Mouse (Mus musculus) B cell, adult 2 months (primary cell): ENCODE measurements around the gene Dpp9.
"Not testable (repeated sequence)": the region's sequence is repeated elsewhere in the genome, so short reads cannot be mapped to it uniquely, and the experiment has no call there.

ENCODE experiments used
- DNase-seq, 2 experiments: peaks; one replicate each; pipeline ENCODE4 v3.0.0; 2022

Gene Dpp9

DNA sequence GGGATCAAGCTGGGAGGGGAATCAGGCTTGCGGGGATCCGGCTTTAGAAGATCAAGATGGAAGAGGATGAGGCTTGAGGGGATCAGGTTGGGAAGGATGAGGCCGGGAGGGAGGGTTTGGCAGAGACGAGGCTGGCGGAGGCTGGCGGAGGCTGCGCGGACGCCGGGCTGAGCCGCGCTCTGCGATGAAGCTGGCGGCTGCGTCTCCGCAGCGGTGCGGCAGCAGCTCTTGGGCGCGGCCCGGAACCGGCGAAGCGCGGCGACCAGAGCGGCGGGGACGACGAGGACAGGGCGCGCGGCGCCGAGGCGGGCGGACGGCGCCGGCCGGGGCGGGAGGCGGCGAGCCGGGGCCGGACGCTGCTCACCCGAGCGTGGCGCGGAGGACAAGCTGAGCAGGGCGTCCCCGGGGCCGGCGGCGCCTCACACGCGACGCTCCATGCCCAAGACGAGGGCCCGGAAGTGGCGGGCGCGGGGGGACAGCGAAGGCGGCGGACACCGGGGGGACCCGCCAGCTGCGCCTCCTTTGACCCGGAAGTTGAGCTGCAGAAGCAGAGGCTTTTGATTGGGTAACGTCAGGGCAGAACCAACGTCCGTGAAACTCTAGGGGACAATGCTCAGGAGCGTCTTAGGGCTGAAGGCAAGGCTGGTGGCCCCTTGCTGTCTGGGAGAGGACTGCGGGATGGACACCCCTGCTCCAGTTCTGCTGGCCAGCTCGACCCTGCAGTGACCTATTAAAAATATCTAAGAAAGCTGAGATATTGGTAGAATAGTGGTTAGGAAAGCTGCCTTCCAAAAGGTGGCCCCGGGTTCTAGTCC is at the start of gene Dpp9:
Gene Dpp9, minus strand, starts transcription at position 529 of the 815 bp plus-strand sequence.
- DNase-seq = peak; percentile 90 to 91

DNA sequence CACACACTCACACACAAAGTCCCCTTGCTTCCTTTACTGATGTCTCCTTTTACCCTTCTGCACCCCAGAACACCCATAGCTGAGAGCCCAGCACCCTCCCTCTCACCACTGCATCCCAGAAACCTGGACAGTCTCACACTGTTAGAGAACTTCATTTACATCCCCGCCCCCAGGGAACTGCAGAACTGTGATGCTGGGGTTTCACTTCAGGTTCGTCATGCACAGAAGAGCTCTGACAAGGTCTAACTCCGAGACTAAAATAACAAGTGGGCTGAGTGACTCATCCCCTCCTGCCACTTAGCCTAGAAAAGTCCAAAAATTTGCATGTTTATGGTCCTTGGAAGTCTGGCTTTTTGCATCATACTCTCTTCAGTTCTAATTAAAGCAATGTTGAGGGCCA is 47.6 kb upstream of the Dpp9 start:
- peak; percentile 88 to 92 for DNase-seq

DNA sequence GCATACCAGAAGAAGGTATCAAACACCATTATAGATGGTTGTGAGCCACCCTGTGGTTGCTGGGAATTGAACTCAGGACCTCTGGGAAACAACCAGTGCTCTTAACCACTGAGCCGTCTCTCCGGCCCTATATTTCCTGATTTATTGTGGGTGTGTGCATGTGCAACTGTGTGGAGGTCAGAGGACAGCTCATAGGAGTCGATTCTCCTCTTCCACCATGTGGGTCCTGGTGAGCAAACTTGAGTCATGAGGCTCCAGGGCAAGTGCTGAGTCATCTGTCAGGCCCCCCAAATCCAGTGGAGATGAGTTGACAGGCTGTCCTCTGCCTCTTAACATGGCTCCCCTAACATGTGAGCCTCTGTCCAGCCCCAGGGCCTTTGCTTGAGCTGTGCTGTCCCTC is 47.2 kb upstream of the Dpp9 start:
- DNase-seq = no peak

DNA sequence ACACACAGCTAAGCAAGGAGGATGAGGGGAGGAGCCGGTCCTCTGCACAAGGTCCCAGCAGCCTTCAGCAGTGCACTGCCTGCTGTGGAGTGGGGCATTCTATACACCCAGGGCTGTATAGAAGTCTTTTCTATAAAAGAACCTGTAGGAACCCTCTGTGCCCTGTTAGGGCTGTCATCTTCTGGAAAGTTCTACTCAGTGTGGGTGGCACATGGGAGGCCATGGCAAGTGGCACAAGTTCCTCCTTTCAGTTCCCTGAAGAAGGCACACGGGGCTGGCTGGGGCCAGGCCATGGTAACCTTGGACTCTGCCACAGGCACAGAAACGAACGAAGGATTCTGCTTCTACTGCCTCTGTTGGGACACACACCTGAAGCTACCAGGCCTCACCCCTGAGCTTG is 46.3 kb upstream of the Dpp9 start:
- peak; percentile 64 for DNase-seq

DNA sequence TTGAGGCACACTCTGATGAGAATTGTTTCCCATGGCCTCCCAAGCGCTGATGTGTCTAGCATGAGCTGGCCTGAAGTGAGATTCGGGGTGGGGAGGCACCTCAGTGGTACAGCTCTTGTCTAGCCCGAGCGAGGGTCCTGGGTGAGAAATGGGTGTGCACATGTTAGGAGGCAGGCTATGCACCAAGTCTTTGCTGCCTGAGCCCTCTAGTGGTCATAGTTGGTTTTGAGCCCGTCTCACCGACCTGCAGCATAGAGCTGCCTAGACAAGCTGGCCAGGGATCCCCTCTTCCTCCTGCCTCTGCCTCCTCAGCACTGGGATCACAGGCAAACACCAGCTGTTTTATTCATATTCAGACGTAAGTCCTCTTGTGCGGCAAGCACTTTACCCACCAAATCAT is 45.3 kb upstream of the Dpp9 start:
- DNase-seq = peak; percentile 82 to 84

DNA sequence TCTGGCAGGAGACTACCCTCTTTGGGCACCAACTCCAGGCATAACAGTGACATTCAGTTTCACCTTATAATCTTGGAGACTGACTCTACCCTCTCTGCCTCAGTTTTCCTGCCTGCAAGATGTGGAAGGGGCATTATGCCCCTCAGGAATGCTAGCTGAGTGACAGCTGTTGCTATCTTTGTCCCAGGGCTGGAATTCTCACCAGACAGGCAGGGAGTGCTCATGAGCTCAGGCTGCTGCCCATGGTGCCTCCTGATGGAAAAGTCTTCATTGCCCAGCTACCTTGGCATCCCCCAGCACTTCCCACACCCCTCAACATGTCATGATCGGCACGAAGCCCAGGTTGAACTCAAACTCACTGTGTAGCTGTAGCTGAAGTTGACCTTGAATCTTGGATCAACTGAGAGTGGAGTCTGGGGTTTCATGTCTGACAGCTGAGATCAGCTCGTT is 44.0 kb upstream of the Dpp9 start:
- no peak for DNase-seq

DNA sequence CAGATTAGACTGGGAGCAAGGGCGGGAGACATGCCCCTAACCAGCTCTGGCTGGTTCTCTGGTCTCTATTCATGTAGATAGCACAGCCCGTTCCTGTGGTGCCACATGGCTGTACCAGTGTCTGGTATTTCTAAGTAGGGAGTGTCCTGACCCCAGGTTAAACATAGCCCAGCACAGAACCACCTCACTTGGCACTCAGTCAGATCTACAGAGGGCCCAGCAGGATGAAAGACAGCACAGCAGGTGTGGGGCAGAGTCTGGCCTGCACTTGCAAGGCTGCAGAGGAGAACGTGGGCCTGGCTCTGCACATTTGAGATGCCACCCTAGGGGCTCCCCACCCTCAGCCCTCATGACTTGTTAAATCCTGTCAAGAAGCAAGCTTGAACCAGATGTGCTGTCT is 42.5 kb upstream of the Dpp9 start:
- no peak for DNase-seq

DNA sequence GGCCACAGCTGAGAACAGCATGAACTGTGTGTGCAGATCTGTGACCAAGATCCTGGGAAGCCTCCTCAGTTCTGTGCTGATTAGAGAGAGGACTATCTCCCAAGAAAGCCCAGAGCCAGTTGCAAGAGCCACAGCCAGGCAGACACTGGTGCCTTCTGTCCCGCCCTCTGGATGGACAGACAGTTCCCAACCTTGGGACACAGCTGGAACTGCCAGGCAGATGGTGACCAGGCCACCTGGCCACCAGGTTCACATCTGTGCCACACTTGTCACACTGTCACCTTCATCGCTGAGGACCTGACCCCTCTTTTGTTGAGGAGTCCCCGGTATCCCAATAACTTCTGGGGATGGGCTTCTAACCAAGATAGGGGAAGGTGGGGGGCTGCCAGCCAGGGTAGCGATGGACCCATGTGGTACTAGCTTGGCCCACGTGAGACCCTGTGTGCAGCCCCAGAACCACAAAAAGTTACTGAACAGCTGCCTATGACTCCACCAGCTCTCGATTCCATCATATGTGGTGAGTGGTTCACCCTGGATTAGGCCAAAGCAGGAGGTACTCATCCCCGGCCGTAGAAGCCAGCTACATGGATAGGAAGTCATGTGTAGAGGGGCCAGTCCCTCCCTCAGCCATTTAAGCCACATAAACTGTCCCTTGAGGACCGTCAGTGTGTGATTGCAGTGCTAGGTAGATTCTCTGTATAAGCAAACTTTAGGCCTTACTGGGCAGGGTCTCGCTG is 40.8 kb upstream of the Dpp9 start:
- no peak for DNase-seq

DNA sequence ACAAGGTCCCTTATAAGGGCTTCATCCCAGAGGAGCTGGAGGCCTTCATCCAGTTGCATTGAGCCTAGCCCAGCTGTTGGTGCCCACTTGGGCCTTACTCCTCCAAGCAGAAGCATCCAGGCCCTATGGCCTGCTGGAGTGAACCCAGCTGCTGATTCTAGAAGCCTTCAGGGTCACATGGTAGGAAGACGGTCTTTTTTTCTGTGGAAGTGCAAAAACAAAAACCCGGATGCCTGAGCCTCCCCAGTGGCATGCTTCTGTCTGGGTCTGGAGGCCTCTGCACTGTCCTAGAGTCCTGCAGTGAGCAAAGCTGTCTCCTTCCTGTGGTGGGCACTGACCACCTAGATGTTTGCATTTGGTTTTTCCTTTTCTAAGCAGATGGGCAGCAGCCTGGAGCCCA is 40.1 kb upstream of the Dpp9 start:
- DNase-seq = not testable (repeated sequence)

DNA sequence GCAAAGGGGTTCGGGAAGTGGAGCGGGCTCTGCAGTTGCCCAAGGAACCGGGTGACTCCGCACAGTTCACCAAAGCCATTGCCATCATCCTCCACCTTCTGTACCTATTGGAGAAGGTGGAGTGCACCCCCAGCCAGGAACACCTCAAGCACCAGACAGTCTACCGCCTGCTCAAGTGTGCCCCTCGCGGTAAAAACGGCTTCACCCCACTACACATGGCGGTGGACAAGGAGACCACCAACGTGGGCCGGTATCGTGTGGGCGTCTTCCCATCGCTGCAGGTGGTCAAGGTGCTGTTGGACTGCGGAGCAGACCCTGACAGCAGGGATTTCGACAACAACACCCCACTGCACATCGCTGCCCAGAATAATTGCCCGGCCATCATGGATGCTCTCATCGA is 39.6 kb upstream of the Dpp9 start:
- not testable (repeated sequence) for DNase-seq

DNA sequence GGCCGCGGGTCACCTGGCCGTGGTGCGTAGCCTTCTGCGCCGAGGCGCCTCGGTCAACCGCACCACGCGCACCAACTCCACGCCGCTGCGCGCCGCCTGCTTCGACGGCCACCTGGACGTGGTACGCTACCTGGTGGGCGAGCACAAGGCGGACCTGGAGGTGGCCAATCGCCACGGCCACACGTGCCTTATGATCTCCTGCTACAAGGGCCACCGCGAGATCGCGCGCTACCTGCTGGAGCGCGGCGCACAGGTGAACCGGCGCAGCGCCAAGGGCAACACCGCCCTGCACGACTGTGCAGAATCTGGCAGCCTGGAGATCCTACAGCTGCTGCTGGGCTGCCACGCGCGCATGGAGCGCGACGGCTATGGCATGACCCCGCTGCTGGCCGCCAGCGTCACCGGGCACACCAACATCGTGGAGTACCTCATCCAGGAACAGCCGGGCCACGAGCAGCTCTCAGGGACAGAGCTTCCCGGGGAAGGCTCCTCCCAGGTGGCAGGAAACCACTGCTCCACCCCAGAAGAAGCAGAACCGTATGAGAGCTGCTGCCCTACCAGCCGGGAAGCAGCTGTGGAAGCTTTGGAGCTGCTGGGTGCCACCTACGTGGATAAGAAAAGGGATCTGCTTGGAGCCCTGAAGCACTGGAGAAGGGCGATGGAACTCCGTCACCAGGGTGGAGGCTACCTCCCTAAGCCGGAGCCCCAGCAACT is 38.6 kb upstream of the Dpp9 start:
- DNase-seq = peak in 1 of 2 experiments; percentile 28

DNA sequence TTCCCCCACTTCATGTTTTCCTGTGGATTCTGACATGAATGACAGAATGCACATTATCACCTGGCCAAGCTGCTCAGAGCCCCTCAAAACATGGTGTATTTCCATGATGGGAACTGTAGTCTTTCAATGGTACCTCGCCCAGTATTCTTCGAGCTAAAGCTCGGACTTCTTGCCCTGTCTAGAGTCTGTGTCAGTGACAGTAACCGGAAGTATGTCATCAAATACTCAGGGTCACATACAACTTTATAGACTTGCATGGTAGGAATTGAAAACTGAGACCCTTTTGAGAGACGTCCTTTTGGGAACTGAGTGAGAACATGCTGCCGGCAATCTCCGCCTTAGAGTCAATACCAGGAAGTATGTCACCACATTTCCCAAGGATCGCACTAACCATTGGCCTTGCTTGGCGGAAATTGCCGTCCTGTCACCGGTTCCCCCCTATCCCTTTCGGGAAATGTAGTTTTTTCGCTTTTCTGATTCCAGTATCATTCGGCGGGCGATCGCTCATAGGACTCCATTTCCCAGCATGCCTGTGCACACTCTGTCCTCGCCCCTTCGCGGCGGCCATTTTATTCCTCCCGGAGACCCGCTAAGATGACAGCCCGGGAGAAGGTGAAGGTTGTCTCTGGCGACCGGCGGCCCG is 37.7 kb upstream of the Dpp9 start, which contains the start of gene Fem1a:
Gene Fem1a, plus strand, starts transcription at position 572 of the 643 bp plus-strand sequence.
- DNase-seq = peak; percentile 88 to 91

DNA sequence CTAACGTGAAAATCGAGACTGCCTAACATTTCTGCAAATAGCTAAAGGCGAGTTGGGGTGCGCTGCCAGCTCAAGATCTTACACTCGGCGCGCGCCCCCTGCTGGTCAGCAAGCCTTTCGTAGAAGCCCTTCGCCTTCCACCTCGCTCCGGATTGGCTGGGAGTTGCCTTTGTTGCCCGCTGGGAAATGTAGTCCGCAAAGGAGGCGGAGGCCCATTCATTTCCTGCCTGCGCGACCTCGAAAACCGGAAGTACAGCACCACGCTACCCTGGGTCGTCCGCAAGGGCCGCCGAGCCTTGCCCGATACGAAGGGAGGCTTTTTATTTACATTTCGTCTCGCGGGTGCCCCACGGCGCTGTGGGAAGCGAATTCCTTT is 37.1 kb upstream of the Dpp9 start:
- DNase-seq = peak; percentile 98

DNA sequence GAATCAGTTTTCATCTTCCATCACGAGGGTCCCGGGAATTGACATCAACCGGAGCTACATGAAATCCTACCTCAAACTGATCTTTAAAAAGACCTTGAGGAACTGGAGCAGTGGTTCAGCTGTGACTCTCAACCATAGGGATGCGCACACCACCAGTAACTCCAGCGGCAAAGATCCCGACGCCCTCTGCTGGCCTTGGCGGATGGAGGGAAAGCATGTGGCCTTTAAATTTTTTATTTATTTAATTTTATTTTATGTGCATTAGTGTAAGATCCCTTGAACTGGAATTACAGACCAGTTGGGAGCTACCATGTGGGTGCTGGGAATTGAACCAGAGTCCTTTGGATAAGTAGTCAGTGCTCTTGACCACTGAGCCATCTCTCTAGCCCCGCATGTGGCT is 36.7 kb upstream of the Dpp9 start:
- peak; percentile 13 to 18 for DNase-seq

DNA sequence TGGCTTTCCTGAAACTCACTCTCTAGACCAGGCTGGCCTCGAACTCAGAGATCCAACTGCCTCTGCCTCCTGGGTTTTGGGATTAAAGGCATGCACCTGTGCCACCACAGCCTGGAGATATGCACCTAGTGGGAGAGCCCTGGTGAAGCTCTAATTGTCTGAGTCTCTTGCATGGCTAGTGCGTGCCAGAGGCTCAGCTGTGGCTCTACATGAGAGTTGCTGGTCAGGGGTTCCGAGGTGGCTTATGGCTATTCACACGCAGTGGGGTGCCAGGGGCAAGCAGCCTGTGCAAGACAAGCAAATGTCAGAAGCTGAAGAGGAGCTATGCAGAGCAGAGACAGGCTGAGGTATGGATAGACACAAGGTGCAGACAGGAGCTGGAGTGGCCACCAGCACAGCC is 36.0 kb upstream of the Dpp9 start:
- DNase-seq = no peak

DNA sequence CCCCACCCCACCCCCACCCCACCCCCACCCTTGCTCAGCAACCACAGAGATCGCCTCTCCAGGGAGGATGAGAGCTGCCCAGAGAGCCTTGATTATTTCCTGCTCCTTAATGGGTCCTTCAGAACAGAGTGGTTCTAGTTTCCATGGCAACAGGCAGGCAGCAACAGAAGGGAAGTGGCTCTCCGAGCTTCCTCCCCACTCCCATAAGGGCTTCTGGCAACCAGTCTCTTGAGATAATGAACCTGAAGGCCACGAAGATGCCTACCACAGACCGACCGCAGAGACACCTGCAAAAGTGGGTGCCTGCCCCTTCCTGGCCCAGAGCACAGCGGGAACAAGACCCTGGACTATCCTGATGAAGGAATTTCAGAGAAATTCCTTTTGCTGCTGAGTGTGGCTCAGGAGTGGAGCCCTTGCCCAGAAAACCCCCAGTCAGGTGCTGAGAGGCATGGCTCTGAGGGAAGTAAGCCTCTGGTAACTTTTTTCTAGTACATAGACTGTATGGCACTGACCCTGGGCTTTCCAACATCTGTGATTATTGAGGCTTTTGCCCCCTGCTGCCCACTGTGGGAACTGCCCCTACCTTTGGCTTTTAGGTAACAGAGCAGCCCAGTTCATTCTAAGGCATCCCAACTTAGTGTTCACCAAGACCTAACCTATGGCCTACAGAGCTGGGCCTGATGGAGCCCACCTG is 32.6 kb upstream of the Dpp9 start:
- peak; percentile 86 to 90 for DNase-seq

DNA sequence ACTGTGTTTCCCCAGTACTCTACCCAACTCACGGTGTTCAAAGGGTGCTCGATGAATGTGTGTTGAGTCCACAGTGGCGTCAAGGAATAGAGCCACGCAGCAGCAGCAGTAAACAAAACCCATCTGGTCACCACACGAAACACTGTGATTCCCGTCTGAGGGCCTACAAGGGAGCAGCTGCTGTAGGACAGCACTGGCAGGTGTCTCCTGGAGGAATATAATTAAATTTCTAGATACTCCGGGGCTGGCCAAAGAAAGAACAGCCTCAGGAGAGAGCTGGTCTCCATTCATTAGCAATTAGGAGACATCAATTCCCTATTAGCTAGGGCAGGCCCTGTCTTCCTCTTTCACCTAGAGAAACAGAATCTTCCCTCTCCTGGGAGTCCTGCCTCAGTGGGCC is 26.9 kb upstream of the Dpp9 start:
- no peak for DNase-seq

DNA sequence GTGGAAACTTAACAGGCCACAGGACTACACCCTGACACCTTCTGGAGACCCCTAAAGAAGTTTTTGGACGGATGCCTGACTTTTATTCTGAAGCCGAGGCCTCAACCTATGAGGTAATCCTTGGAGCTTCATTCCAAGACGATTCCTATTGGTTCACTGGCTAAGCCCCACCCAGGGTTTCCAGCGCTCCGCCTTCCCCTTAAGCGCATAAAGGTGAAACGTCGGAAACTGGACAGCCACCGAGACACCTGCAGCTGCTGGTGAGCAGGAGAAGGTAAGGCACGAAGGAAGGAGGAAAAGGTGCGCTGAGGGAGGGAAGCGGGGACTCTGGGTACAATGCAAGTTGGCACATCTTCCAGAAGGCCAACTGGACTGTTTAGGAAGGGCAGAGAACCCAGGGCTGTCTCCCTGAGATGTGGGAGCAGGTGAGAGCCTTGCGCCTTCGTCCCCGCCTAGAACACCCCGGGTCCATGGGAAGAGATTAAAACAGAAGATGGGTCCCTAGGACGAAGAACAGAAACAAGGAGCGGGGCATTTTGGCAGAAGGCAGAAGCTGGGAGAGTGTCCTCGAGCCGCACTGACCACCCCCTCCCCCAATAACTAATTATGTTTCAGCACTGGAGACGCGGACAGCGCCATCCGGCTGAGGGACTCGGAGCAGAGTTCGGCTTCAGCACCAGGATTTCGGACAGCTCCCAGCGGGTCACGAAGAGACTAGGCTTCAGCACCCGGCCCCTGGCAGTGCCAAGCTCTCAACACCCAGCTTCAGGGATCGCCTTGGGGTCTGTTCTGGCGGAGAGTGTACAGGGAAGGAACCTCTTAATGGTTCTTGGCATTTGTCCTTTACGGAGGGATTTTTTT is 23.1 kb upstream of the Dpp9 start:
- DNase-seq = peak; percentile 83 to 84

DNA sequence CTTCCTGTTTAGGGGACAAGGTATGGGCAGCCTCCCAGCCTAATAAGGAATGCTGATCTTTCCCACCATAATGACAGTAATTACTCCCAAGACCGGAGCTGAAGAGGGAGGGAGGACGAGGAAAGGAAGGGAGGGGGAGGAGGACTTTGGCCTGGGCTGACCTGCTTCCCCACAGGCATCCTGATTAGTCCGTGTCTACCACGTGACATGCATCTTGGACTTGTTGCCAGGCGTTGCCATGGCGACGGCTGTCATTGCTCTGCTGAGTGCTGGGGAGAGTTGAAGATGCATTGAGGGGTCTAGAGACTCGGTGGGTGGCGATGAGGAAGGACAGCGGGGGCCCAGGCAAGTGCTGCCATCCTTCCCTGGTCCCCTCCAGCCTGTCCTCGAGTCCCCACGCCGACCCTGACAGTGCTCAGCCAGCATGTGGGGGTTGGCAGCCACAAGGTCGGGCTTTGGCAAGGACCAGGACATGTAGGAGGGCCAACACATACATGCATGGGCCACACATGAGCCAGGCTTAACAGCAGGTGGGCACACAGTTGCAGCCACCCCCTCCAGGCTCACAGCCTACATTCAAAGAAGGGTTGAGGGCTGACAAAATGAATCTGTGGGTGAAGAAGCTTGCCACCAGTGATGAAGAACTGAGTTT is 15.2 kb upstream of the Dpp9 start:
- DNase-seq = no peak

DNA sequence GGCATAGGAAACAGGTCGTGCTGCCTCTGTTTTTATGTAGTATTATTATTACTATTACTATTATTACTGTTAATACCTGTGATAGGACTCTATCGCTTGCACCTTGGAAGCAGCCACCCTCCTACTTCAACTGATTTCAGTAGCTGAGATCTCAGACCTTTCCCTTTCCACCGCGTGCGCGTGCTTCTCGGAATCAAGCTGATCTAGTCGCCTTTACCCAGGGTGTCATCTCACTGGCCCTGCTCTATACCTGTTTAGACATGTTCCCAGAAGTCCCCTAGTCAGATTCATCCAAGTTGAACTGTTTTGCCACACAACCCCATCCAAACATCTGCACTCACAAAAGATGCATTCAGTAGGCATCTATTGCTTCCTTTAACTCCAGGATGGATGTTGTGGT is 14.7 kb upstream of the Dpp9 start:
- no peak for DNase-seq

DNA sequence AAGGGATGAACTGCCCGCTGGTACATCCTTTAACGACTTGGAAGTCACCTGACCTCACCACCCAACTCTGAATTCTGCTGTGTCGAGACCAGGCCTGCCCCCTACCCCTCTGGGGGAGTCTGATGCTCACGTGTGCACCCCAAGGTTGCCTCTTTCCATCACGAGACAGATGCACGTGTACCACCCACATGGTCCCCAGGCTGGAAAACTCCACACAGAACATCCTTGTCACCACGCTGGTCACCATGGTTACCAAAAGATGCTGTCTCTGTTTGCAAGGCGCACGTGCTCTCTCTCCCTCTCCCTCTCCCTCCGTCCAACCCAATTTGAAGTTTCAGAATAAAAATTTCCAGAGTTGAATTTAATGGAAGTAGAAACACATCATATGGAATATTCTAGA is 11.2 kb upstream of the Dpp9 start:
- DNase-seq = no peak
